Mouse (Mus musculus) neural tube, embryonic 15.5 days (tissue): ENCODE data around the gene Slc13a4. TPM values are rescaled to one million over a fixed set of nuclear protein-coding genes. Genes with fewer than 3 reads are reported as not detected.

Experiments
- ATAC-seq: fragments of 200-750 bp; cut with Nextera tagmentation; 2 replicates; pipeline ENCODE4 v1.8.0; 2017; ENCODE audit warnings: mild to moderate bottlenecking, moderate TSS enrichment, moderate library complexity; ENCODE audit not compliant: low FRiP score
- H3K27ac ChIP-seq: fragments of 300-500 bp; sonication (generic); replicated peaks from 2 replicates; pipeline ENCODE4 v1.5.1; 2015; ENCODE audit warnings: mild to moderate bottlenecking, inconsistent platforms
- H3K27me3 ChIP-seq: fragments of 300-500 bp; sonication (generic); replicated peaks from 2 replicates; pipeline ENCODE4 v1.6.1; 2015; ENCODE audit warnings: inconsistent platforms
- H3K36me3 ChIP-seq: fragments of 300-500 bp; sonication (generic); 2 replicates; pipeline ENCODE4 v1.6.1; 2015; ENCODE audit warnings: inconsistent platforms
- H3K4me1 ChIP-seq: fragments of 300-500 bp; sonication (generic); 2 replicates; pipeline ENCODE4 v1.6.1; 2015; ENCODE audit warnings: inconsistent platforms
- H3K4me2 ChIP-seq: fragments of 300-500 bp; sonication (generic); 2 replicates; pipeline ENCODE4 v1.6.1; 2015; ENCODE audit warnings: inconsistent platforms, mild to moderate bottlenecking, moderate library complexity
- H3K4me3 ChIP-seq: fragments of 300-500 bp; sonication (generic); replicated peaks from 2 replicates; pipeline ENCODE4 v1.5.1; 2015; ENCODE audit warnings: mild to moderate bottlenecking, inconsistent platforms
- H3K9ac ChIP-seq: fragments of 300-500 bp; sonication (generic); replicated peaks from 2 replicates; pipeline ENCODE4 v1.6.1; 2015; ENCODE audit warnings: mild to moderate bottlenecking, inconsistent platforms
- H3K9me3 ChIP-seq: fragments of 300-500 bp; sonication (generic); replicated peaks from 2 replicates; pipeline ENCODE4 v1.6.1; 2016; ENCODE audit warnings: inconsistent platforms
- WGBS: fragments of 180-500 bp; shearing (Covaris S2); methylation state at CpG from one replicate; pipeline ENCODE4 v1.1.7; 2015; ENCODE audit warnings: mixed read lengths; 5-methylcytosine and 5-hydroxymethylcytosine counted together
- polyA plus RNA-seq: library from polyadenylated mRNA; unstranded; fragments of >200 nt; fragmentation: Nextera tagmentation; extraction: Ambion mirVana; gene quantifications from 2 replicates; pipeline ENCODE4 v1.2.1, GENCODE M21; 2015

The Slc13a4 gene
- polyA plus RNA-seq, 1 experiment from 2014 or later, result 2.3 TPM

DNA sequence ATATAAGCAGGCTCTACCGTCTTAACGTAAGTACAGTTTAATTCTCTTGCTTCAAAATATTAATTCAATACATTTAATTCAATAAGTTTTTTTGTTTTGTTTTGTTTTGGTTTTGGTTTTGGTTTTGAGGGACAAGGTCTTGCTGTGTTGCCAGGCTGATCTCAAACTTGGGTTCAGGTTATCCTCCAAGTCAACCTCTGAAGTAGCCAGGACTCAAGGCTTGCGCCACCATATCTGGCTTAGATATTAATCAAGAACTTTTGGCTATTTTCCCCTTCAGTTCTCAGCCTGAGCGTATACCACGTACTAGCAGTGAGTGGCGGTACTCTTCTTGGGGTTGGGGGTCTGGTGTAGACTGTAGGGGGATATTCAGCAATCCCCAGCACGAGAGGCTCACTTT, 5.3 kb downstream of the Slc13a4 start:
- no peak overlapping the region for H3K27ac ChIP-seq
- no peak for ATAC-seq
- H3K36me3 ChIP-seq, result no peaks in the 10 kb centered on the region
- H3K27me3 ChIP-seq, result no peaks in the 10 kb centered on the region
- 97% methylated on average over 7 of the region's 7 CpGs for WGBS
- H3K9me3 ChIP-seq, result no peaks in the 10 kb centered on the region
- no peak overlapping the region for H3K9ac ChIP-seq
- H3K4me2 ChIP-seq, result no peak overlapping the region
- no peaks in the 10 kb centered on the region for H3K4me1 ChIP-seq
- H3K4me3 ChIP-seq, result no peak overlapping the region

DNA sequence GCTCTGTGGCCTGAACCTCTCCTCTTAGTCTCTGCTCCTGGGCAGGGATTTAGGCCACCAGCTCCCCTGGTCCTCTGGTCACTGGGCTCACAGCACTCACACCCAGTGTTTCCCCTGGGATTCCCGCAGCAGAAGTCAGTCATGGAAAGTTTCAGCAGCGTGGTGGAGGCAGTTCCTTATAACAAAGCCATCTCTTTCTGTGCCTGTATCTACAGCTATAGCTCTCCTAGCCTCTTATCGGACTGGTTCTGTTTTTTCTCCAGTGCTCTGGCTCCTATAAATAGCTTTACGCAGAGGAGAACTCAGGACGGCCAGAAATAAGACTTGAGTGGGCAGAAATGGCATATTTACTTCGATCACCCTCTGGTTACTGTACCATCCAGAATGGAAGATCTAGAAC, 9.6 kb downstream of the Slc13a4 start:
- ATAC-seq, result no peak
- no peaks in the 10 kb centered on the region for H3K36me3 ChIP-seq
- H3K9ac ChIP-seq, result no peak overlapping the region
- WGBS, result 90% methylated on average over 6 of the region's 6 CpGs
- no peaks in the 10 kb centered on the region for H3K9me3 ChIP-seq
- no peak overlapping the region for H3K4me3 ChIP-seq
- H3K27ac ChIP-seq, result no peak overlapping the region
- H3K4me1 ChIP-seq, result no peaks in the 10 kb centered on the region
- H3K27me3 ChIP-seq, result no peaks in the 10 kb centered on the region
- no peak overlapping the region for H3K4me2 ChIP-seq

DNA sequence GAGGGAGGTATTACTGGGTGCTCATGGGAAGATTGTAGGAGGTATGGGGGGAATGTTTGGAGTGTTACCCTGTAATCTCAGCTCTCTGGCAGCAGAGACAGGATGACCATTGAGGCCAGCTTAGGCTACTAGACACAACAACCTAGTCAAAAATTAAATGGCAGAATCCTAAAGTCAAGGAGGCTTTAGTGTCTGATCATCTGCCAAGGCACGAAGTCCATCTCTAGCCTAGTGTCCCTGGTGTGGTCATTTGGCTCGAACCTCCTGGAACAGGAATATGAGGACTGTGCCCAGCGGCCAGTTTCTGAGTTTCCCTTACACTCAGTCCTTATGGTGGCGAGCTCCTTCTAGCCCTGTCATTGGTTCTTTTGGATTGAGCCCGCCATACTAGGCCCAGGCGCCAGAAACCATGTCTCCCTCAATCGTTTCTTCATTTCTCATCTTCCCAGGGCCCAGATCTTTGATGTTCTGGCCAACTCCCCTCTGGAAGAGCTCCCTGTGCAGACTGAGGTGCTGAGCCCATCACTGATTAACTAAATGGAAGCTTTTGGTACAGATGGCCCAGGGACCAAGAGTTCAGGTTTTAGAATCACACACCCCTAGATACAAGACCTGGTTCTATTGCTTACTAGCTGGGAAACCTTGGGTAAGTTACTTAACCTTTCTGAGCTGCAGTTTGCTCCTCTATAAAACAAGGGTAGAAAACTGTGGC, 10.3 kb downstream of the Slc13a4 start:
- Histone ChIP-seq H3K27me3 (no peaks in the 10 kb centered on the region), H3K9ac (no peak overlapping the region), H3K36me3 (no peaks in the 10 kb centered on the region), H3K4me1 (no peaks in the 10 kb centered on the region), H3K4me3 (no peak overlapping the region), H3K4me2 (no peak overlapping the region), H3K27ac (no peak overlapping the region), H3K9me3 (no peaks in the 10 kb centered on the region)
- WGBS, result 91% methylated on average over 7 of the region's 7 CpGs
- no peak for ATAC-seq

DNA sequence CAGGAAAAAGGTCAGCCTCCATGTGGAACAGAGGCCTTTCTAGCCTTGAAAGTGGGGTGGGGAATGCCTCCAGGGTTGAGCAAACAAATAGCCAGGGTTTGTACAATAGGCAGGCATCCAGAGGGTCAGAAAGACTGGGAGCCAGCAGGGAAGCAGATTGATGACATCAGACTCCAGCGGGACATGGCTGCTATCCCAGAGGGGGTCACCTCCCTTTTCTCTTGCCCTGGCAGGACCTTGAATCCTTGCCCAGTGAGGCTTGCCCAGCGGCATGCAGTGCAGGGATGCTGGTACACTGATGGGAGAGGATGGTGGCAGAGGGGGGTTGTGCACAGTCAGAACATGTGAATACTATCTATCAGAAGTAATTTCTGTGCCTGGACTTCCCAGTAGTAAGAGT, 10.9 kb downstream of the Slc13a4 start:
- H3K9me3 ChIP-seq, result no peaks in the 10 kb centered on the region
- H3K9ac ChIP-seq, result no peak overlapping the region
- H3K36me3 ChIP-seq, result no peaks in the 10 kb centered on the region
- H3K4me2 ChIP-seq, result no peak overlapping the region
- ATAC-seq, result peak; percentile 58; the same call in 1 of the 2 replicates
- no peaks in the 10 kb centered on the region for H3K27me3 ChIP-seq
- no peaks in the 10 kb centered on the region for H3K4me1 ChIP-seq
- H3K27ac ChIP-seq, result no peak overlapping the region
- WGBS, result 36% methylated on average over 2 of the region's 2 CpGs
- no peak overlapping the region for H3K4me3 ChIP-seq

DNA sequence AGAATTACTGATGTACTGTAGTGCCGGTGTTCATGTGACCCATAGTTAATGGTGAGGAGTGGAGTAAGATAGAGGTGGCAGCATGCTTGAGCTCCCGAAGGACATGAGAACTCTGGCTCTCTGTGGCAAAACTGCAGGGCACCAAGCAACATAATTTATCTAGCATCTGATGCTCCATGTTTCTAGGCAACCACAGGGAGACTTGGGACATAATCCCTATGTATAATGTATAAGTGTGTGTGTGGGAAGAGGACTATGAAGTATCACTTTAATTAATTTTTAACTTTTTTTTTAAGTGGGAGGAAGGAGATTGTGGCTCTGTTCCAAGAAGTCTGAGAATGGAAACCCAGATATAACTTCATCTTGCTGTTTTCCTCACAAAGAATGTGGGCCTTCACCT, 13.0 kb downstream of the Slc13a4 start:
- Histone ChIP-seq H3K9me3 (no peaks in the 10 kb centered on the region), H3K36me3 (no peaks in the 10 kb centered on the region), H3K27ac (no peak overlapping the region), H3K27me3 (no peaks in the 10 kb centered on the region), H3K4me1 (no peaks in the 10 kb centered on the region), H3K4me2 (no peak overlapping the region), H3K4me3 (no peak overlapping the region), H3K9ac (no peak overlapping the region)
- ATAC-seq, result peak; percentile 55; the same call in 1 of the 2 replicates
- 65% methylated on average over 2 of the region's 2 CpGs for WGBS

DNA sequence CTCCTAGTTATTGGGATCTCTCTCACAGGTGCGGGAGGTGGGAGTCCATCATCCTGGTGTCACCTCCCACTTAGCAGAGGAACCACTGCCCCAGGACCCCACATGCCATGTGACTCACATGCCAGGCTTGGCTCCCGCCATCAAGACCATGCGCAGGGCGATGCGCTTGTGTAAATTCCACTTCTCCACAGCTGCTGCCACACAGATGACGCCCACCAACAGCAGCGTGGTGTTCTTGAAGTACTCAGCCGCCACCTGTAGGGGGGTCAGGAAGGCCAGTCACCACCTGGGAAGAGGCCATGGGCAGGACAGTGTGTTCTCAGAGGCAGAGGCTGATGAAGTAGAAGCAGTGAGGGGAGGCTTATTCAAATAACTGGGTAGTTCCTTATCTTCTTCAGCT, 18.3 kb downstream of the Slc13a4 start:
- no peak for ATAC-seq
- no peaks in the 10 kb centered on the region for H3K9me3 ChIP-seq
- H3K36me3 ChIP-seq, result no peaks in the 10 kb centered on the region
- no peaks in the 10 kb centered on the region for H3K27me3 ChIP-seq
- peaks cover 16% of the 10 kb centered on the region for H3K4me1 ChIP-seq
- H3K4me3 ChIP-seq, result no peak overlapping the region
- no peak overlapping the region for H3K9ac ChIP-seq
- H3K27ac ChIP-seq, result no peak overlapping the region
- 96% methylated on average over 8 of the region's 8 CpGs for WGBS
- no peak overlapping the region for H3K4me2 ChIP-seq

DNA sequence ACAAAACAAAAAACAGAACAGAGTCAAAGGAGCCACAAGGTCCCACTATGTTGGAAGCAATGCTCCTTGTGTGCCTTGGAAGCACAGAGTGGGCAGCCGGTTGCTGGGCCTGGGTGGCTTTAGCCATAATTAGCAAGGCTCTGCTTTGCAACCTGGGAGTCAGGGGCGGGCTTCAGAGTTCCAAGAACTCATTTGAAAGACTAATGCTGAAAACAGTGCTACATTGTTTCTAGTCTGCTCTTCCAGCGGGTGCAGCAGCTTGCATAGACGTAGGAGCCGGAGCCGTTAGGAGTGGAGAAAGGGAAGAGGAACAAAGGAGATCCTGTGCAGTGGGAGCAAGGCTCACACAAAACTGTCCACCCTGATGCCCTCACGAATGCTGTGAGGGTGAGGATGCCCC, 19.0 kb downstream of the Slc13a4 start:
- 17% methylated on average over 7 of the region's 7 CpGs for WGBS
- no peaks in the 10 kb centered on the region for H3K27me3 ChIP-seq
- H3K36me3 ChIP-seq, result no peaks in the 10 kb centered on the region
- no peak; the same call in 1 of the 2 replicates for ATAC-seq
- H3K4me3 ChIP-seq, result no peak overlapping the region
- H3K9me3 ChIP-seq, result no peaks in the 10 kb centered on the region
- no peak overlapping the region for H3K27ac ChIP-seq
- no peak overlapping the region for H3K4me2 ChIP-seq
- no peak overlapping the region for H3K9ac ChIP-seq
- H3K4me1 ChIP-seq, result peaks cover 16% of the 10 kb centered on the region

DNA sequence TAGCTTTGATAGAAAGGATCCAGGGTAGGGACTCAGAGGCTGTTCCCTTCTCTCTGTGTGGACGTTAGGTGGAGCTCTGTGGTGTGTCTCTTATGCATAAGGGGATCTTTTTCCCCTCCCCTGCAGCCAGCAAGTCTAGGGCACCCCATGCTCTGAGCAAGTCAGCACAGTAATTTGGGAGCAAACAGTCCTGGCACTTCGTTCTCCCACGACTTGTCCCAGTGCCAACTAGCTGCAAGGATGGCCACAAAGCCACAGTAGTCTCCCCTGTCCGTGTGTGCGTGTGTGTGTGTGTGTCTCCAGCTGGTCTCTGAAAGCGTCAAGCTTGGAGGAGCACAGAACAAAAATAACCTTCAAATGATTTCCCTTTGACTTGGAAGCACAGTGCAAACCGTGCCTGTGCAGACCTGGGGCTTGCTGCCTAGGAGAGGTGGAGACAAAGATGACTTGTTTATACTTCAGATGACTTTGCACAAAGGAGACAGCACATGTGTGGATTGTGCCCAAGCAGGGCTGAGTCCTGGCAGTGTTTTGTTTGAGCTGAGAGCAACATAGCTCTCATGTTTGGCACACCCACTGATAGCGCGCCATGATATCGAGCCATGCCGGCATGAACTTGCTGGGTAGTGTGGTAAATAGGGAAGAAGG, 19.7 kb downstream of the Slc13a4 start:
- Histone ChIP-seq H3K36me3 (no peaks in the 10 kb centered on the region), H3K27ac (peak overlapping the region; percentile 19; the same call in 1 of the 2 replicates), H3K27me3 (no peaks in the 10 kb centered on the region), H3K9me3 (no peaks in the 10 kb centered on the region), H3K4me2 (no peak overlapping the region), H3K4me1 (peaks cover 16% of the 10 kb centered on the region), H3K4me3 (no peak overlapping the region), H3K9ac (no peak overlapping the region)
- peak; percentile 73 for ATAC-seq
- 64% methylated on average over 11 of the region's 11 CpGs for WGBS

DNA sequence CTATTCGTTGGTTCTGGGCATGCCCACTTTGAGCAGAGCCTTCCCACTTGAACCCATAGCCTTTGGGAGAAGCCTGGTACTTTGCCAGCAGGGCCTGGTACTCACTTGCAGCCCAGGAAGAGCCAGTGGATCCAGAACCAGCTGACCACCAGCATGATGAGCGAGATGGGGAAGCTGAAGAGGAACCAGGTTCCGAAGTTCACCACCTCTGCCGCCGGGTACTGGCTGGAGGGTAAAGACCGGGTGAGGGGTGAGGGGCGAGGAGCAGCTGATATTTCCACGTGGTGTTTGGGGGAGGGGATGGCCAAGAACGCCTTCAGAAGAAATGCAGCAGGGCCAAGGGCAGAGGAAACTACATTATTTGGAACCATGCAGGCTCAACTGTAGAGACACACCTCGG, 28.6 kb downstream of the Slc13a4 start:
- H3K4me1 ChIP-seq, result no peaks in the 10 kb centered on the region
- no peak for ATAC-seq
- no peaks in the 10 kb centered on the region for H3K9me3 ChIP-seq
- H3K27me3 ChIP-seq, result no peaks in the 10 kb centered on the region
- H3K9ac ChIP-seq, result no peak overlapping the region
- no peak overlapping the region for H3K27ac ChIP-seq
- H3K4me3 ChIP-seq, result no peak overlapping the region
- no peak overlapping the region for H3K4me2 ChIP-seq
- WGBS, result 86% methylated on average over 10 of the region's 10 CpGs
- H3K36me3 ChIP-seq, result no peaks in the 10 kb centered on the region

DNA sequence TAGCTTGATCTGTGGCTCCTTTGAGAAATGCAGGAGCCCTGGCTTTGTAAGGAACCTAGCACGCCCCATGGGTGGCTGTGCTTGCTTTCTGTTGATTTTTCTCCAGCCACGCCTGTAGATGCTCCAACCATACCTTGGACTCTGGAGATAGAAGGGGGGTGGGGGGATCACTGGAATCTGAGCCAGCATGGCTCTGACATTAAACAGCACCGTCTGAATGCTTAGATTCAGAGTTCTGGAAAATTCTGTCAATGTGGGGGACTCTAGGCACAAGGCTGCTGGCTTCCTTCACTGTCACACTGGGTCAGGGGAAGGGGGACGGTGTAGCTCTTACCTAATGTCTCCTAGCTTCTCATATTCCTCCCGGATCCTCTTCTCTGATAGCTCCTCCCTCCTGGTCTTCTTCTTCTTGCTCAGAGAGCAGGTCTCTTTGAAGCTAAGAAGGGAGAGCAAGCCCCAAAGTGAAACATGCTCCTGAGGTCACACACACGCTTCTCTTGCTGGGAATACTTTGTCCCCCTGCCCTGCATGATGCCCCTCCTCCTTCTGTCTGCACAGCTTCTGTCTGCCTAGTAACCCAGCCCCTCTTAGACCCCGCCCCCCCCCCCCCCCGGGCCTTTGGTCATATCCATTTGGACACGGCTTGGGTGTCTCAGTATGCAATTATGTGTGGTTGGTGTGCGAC, 29.9 kb downstream of the Slc13a4 start:
- no peak for ATAC-seq
- H3K4me3 ChIP-seq, result no peak overlapping the region
- no peaks in the 10 kb centered on the region for H3K4me1 ChIP-seq
- WGBS, result 63% methylated on average over 10 of the region's 10 CpGs
- H3K4me2 ChIP-seq, result no peak overlapping the region
- no peaks in the 10 kb centered on the region for H3K36me3 ChIP-seq
- no peak overlapping the region for H3K9ac ChIP-seq
- no peaks in the 10 kb centered on the region for H3K27me3 ChIP-seq
- no peak overlapping the region for H3K27ac ChIP-seq
- H3K9me3 ChIP-seq, result no peaks in the 10 kb centered on the region

DNA sequence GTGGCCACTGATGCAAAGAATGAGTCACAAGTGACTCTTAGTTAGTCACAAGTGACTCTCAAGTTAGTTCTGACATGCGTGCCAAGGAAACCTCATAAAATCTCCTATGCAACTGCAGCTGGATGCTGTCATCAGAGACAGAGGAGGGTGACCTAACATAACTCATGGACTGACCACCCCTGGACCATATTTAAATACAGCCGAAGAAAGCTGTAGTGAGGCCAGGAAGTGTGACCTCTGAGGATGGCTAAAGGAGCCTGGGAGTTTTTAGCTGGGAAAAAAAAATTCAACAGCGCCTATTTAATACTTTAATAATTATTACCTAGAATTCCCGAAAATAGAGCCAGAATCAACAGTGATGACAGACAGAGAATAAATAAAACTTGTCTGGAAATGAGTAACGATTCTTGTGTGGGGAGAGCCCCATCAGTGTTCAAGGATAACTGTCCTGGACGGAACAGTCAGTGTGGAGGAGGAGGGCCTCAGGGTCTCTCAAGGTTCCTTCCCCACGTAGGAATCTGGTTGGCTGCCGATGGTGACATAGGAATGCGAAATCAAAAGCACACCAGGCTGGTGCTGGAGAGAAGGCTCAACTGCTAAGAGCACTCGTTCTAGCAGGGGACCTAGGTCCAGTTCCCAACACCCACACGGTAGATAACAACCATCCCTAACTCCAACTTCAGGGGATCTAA, 34.4 kb downstream of the Slc13a4 start:
- ATAC-seq, result no peak
- Histone ChIP-seq H3K9ac (no peak overlapping the region), H3K4me1 (no peaks in the 10 kb centered on the region), H3K27me3 (no peaks in the 10 kb centered on the region), H3K9me3 (no peaks in the 10 kb centered on the region), H3K4me2 (no peak overlapping the region), H3K36me3 (no peaks in the 10 kb centered on the region), H3K27ac (no peak overlapping the region), H3K4me3 (no peak overlapping the region)
- WGBS, result 83% methylated on average over 11 of the region's 11 CpGs
